Mouse (Mus musculus): ENCODE measurements around the gene Il20rb. TPM values are rescaled to one million over a fixed set of nuclear protein-coding genes. Genes with fewer than 3 reads are reported as not detected.
A peak's percentile ranks its signal among the peaks of the same experiment; 100 is the strongest.

Il20rb gene
- 0.41 and 0.68 TPM in 2 replicates for polyA plus RNA-seq (2015; fragmentation: Nextera tagmentation; extraction: Ambion mirVana)

DNA sequence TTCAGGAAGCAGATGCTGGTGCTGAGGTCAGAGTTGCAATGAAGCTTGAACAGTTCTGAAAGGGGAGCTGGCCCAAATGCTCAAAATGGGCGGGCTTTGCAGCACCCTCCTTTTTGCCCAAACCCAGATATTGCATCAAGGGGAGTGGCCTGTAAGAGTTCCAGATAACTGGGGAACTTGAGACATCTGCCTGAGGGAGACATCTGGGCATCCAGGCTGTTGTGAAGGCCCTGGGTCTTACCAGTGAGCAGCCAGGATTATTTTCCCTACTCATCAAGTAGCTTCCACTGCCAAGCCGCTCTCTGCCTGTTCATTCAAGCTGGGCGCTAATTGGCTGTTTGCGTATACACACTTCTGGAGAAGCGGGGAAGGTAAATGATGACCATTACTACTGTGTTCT, at the start of gene Il20rb:
Gene Il20rb, minus strand, starts transcription at position 358 of the 400 bp plus-strand sequence.
- no peak for ATAC-seq (ENCODE audit: extremely low read depth, insufficient number of reproducible peaks, low FRiP score, low TSS enrichment)
- Histone ChIP-seq H3K9ac (no peak within 1 kb of the TSS), H3K4me2 (no peak within 1 kb of the TSS), H3K4me3 (no peak within 1 kb of the TSS), H3K9me3 (no peaks in the 10 kb centered on the region), H3K36me3 (peaks cover 9% of the 10 kb centered on the region; the same call in 1 of the 2 replicates), H3K27ac (replicated peaks) (no peak within 1 kb of the TSS), H3K4me1 (peaks cover 37% of the 10 kb centered on the region), H3K27me3 (replicated peaks) (no peaks in the 10 kb centered on the region)
- WGBS = 88% methylated on average over 5 of the region's 5 CpGs

DNA sequence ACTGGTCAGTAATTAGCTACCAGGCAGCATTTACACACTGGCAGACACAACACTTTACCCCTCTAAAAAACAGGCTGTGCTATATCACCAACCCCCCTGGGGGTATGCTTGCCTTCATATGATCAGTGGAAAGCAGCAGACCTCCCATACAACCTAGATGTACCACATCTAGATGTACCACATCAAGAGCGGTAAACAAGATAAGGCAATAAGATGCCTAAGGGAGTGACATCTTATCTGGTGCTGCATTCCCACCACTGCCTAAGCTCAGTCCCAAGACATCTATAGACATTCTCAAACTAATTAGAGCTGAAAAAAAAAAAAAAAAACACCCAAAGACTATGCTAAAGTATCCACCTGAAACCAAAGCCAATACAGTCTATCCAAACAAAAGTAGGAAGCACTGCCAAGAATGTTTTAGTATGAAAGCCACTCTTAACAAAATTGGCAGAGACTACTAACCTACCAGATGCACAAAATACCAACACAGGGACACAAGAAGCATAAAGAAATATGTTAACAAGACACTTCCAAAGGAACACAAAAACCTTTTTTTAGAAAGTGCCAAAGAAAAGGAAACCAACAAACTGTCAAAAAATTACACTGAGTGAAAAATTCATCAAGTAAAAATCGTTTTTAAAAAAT, 49.2 kb upstream of the Il20rb start:
- Histone ChIP-seq H3K27me3 (replicated peaks) (no peaks in the 10 kb centered on the region), H3K27ac (replicated peaks) (no peak overlapping the region), H3K4me1 (peaks cover 25% of the 10 kb centered on the region), H3K36me3 (no peaks in the 10 kb centered on the region), H3K4me2 (no peak overlapping the region), H3K4me3 (no peak overlapping the region), H3K9me3 (no peaks in the 10 kb centered on the region), H3K9ac (no peak overlapping the region)
- WGBS = 84% methylated on average over 2 of the region's 2 CpGs
- no peak for ATAC-seq (ENCODE audit: extremely low read depth, insufficient number of reproducible peaks, low FRiP score, low TSS enrichment)

DNA sequence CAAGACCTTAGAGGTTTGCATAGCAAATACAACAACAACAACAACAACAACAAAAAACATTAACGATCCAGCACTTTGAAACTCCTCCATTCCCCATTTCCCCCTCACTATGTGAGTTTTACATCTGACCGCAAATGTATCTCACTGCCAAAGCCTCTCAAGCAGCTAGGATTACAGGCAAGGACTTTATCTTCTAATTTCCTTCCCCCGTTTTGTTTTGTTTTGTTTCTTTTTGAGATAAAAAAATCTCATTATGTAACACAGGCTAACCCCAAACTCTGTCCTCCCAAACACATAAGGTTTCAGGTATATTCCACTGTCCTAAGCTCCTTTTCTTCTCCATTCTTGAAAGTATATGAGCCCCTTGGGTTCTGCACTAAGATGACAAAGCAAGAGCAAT, 48.1 kb upstream of the Il20rb start:
- Histone ChIP-seq H3K27ac (replicated peaks) (no peak overlapping the region), H3K27me3 (replicated peaks) (no peaks in the 10 kb centered on the region), H3K4me2 (no peak overlapping the region), H3K9ac (no peak overlapping the region), H3K4me3 (no peak overlapping the region), H3K36me3 (no peaks in the 10 kb centered on the region), H3K9me3 (no peaks in the 10 kb centered on the region), H3K4me1 (peaks cover 31% of the 10 kb centered on the region)
- WGBS = 72% methylated on average over 3 of the region's 3 CpGs
- ATAC-seq (ENCODE audit: extremely low read depth, insufficient number of reproducible peaks, low FRiP score, low TSS enrichment) = no peak

DNA sequence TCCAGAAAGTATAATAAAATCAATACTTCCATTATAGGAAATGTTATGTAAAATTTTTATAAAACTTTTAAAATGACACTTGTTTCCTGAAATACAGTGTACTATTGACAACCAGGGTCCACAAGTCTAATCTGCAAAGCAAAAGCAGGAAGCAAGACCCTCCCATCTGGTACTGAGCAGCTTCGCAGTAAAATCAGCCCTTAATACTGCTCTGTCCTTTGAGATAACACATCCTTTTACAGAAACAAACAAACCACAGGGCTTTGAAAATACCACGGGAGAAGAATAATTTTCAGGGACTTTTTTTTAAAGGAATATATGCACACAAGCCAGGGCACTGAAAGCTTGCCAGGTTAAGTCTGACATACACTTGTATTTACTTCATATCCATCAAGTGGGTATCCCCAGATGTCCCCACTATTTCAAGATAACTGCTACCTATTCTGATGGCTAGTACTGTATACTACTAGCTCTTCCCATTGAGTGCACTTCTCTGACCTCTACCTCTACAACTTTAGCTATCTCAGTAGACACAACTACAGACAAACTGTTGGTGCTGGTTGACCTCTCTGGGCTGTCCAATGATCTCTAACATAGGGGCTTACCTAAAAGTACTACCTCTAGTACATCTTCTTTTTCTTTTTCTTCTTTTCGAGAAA, 46.4 kb upstream of the Il20rb start:
- H3K4me3 ChIP-seq = no peak overlapping the region
- H3K9me3 ChIP-seq = peaks cover 7% of the 10 kb centered on the region
- ATAC-seq (ENCODE audit: extremely low read depth, insufficient number of reproducible peaks, low FRiP score, low TSS enrichment) = no peak
- no peak overlapping the region for H3K27ac ChIP-seq (replicated peaks)
- peaks cover 31% of the 10 kb centered on the region for H3K4me1 ChIP-seq
- no peak overlapping the region for H3K4me2 ChIP-seq
- H3K9ac ChIP-seq = no peak overlapping the region
- 53% methylated on average over 3 of the region's 3 CpGs for WGBS
- peaks cover 10% of the 10 kb centered on the region for H3K36me3 ChIP-seq
- H3K27me3 ChIP-seq (replicated peaks) = no peaks in the 10 kb centered on the region

DNA sequence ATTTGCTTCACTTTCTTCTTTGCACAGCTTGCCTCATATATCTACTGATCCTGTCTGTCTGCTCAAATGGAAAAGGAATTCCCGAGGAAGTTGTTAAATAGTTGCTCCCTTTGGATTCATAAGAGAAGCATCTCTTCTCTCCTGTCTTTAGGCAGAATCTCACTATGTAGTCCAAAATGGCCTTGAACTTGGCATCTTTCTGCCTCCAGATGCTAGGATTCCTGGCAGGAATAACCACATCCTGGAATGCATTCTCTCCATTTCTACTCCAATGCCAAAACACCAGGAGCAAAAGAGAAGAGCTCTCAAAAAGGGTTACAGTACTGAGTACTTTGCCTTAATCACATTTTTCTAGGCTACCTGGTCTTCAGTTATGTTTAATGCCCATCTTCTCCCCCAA, 44.7 kb upstream of the Il20rb start:
- no peak for ATAC-seq (ENCODE audit: extremely low read depth, insufficient number of reproducible peaks, low FRiP score, low TSS enrichment)
- H3K27me3 ChIP-seq (replicated peaks) = no peaks in the 10 kb centered on the region
- WGBS = 52% methylated on average over 1 of the region's 1 CpGs
- H3K36me3 ChIP-seq = peaks cover 10% of the 10 kb centered on the region
- H3K4me1 ChIP-seq = peaks cover 29% of the 10 kb centered on the region
- H3K9me3 ChIP-seq = peaks cover 7% of the 10 kb centered on the region
- no peak overlapping the region for H3K4me2 ChIP-seq
- no peak overlapping the region for H3K27ac ChIP-seq (replicated peaks)
- H3K9ac ChIP-seq = no peak overlapping the region
- no peak overlapping the region for H3K4me3 ChIP-seq

DNA sequence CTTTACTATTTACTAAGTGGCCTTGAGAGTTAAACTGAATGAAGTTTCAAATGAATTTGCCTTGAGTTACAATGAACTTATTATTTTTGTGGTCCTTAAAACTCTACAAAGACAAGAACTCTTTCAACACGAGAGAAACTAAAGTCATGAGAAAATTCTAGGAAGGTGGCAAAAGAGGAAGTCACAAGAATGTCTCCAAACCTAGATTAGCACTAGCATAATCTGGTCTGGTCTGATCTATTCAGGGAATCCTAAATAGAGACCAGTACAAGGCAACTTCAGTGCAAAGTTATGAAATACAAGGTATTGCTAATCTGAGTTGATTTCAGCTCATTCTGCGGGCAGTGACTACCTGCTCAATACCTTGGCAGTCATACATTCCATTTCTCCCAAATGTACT, 38.6 kb upstream of the Il20rb start:
- H3K36me3 ChIP-seq = peaks cover 10% of the 10 kb centered on the region

DNA sequence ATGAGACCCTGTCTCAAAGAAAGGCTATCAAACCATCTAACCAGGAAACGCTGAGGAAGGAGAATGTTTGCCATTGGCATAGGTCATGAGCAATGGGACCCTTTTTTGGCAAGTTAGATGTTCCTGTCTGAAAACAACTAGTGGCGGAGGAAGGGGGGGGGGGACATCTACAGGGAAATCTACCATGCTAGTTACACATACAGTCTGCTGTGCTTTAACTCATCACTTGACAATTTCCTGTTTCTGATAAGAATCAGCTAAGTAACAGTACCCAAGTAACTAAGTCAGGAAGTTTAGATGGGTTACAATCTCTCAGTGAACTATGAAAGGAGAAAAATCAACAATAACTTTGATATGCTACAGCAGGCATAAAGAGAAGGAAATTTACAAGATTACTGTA, 35.4 kb upstream of the Il20rb start:
- no peak for ATAC-seq (ENCODE audit: extremely low read depth, insufficient number of reproducible peaks, low FRiP score, low TSS enrichment)
- Histone ChIP-seq H3K27ac (replicated peaks) (no peak overlapping the region), H3K9ac (no peak overlapping the region), H3K4me1 (peaks cover 24% of the 10 kb centered on the region), H3K27me3 (replicated peaks) (no peaks in the 10 kb centered on the region), H3K4me3 (no peak overlapping the region), H3K9me3 (no peaks in the 10 kb centered on the region), H3K36me3 (no peaks in the 10 kb centered on the region), H3K4me2 (no peak overlapping the region)
- 52% methylated on average over 2 of the region's 2 CpGs for WGBS

More for the DNA sequence above, 38.6 kb upstream of the Il20rb start:
- H3K4me1 ChIP-seq = peaks cover 26% of the 10 kb centered on the region
- no peak for ATAC-seq (ENCODE audit: extremely low read depth, insufficient number of reproducible peaks, low FRiP score, low TSS enrichment)
- H3K27me3 ChIP-seq (replicated peaks) = no peaks in the 10 kb centered on the region
- H3K4me2 ChIP-seq = no peak overlapping the region
- no peak overlapping the region for H3K27ac ChIP-seq (replicated peaks)
- H3K4me3 ChIP-seq = no peak overlapping the region
- no peak overlapping the region for H3K9ac ChIP-seq
- WGBS = 72% methylated on average over 2 of the region's 2 CpGs
- H3K9me3 ChIP-seq = peaks cover 7% of the 10 kb centered on the region

DNA sequence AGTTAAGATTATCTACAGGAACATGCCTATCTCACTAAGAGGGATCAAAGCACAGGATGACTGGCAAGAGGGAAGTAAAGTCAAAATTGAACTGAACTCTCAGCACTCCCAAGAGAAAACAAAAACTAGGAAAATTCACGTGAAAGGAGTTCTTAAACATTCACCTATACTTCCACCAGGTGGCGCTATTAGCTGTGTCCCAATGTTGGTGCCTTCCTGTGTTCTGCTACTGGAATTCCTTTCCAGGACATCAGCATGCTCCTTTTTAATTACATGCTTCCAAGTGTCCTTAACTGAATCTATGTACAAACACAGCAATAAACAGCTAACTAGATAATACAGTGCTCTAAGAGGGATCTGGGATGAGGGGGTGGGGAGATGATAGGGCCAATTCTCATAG, 34.0 kb upstream of the Il20rb start:
- Histone ChIP-seq H3K4me1 (peaks cover 24% of the 10 kb centered on the region), H3K27me3 (replicated peaks) (no peaks in the 10 kb centered on the region), H3K27ac (replicated peaks) (no peak overlapping the region), H3K4me2 (no peak overlapping the region), H3K9me3 (no peaks in the 10 kb centered on the region), H3K9ac (no peak overlapping the region), H3K36me3 (no peaks in the 10 kb centered on the region), H3K4me3 (no peak overlapping the region)
- WGBS = 3% methylated on average over 2 of the region's 2 CpGs
- ATAC-seq (ENCODE audit: extremely low read depth, insufficient number of reproducible peaks, low FRiP score, low TSS enrichment) = no peak

DNA sequence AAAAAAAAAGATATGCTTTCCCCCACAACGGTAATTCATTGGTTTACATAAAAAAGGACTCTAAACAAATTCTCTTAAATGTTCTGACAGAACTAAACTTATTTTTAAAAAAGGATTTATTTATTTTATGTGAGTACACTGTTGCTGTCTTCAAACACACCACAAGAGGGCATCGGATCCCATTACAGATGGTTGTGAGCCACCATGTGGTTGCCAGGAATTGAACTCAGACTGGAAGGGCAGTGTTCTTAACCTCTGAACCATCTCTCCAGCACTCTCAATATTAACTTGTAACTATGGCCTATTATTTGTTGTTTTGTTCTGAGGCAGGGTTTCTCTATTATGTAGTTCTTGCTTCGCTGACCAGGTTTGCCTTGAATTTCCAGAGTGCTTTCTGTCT, 33.4 kb upstream of the Il20rb start:
- Histone ChIP-seq H3K27ac (replicated peaks) (no peak overlapping the region), H3K4me2 (no peak overlapping the region), H3K4me1 (peaks cover 24% of the 10 kb centered on the region), H3K9ac (no peak overlapping the region), H3K9me3 (no peaks in the 10 kb centered on the region), H3K4me3 (no peak overlapping the region), H3K36me3 (no peaks in the 10 kb centered on the region), H3K27me3 (replicated peaks) (no peaks in the 10 kb centered on the region)
- ATAC-seq (ENCODE audit: extremely low read depth, insufficient number of reproducible peaks, low FRiP score, low TSS enrichment) = no peak
- 96% methylated on average over 3 of the region's 3 CpGs for WGBS

DNA sequence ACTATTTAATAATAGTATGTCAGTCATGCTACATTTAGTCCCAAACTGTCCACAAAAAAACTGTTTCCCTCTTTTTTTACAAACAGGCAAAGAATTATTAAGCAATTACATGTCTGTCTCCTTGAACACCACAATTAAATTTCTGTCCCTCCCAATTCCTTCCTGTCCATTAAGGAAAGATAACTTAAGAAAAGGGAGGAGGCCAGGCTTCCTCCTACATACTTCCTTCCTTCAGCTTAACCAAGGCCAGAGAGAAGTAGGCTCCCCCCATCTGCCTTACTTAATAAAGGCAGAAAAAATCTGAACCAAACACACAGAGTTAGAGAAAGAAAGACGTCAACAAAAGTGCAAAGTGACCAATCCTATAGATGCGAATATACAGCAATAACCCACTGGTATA, 21.0 kb upstream of the Il20rb start:
- Histone ChIP-seq H3K9ac (no peak overlapping the region), H3K4me2 (no peak overlapping the region), H3K27me3 (replicated peaks) (no peaks in the 10 kb centered on the region), H3K36me3 (peaks cover 14% of the 10 kb centered on the region), H3K27ac (replicated peaks) (0 out of 2 replicates have a peak overlapping the region, but pooled peaks have one; percentile 32), H3K4me1 (peaks cover 21% of the 10 kb centered on the region), H3K9me3 (no peaks in the 10 kb centered on the region), H3K4me3 (no peak overlapping the region)
- 84% methylated on average over 2 of the region's 2 CpGs for WGBS
- no peak for ATAC-seq (ENCODE audit: extremely low read depth, insufficient number of reproducible peaks, low FRiP score, low TSS enrichment)

DNA sequence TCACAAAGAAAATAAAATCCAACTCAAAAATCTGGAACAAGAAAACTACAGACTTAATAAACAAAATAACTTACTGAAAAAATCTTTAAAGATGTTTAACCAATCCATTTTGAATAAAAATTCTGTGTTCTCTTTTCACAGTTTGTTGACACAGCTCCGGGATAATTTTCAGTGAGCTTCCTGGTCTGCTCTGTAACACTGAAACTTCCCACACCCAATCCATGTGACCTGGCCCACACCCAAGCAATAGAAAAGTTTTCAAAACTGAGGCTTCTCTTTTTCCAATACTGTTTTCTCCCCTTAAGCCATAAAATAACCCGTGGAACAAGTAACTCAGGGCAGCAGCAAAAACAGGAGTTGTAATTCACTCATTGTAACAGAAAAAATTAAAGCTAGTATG, 20.1 kb upstream of the Il20rb start:
- Histone ChIP-seq H3K9me3 (no peaks in the 10 kb centered on the region), H3K4me3 (peak overlapping the region; percentile 33), H3K27me3 (replicated peaks) (no peaks in the 10 kb centered on the region), H3K4me1 (peaks cover 16% of the 10 kb centered on the region), H3K27ac (replicated peaks) (no peak overlapping the region), H3K4me2 (peak overlapping the region; percentile 26; the same call in 1 of the 2 replicates), H3K36me3 (peaks cover 15% of the 10 kb centered on the region), H3K9ac (no peak overlapping the region)
- WGBS = 44% methylated on average over 2 of the region's 2 CpGs
- ATAC-seq (ENCODE audit: extremely low read depth, insufficient number of reproducible peaks, low FRiP score, low TSS enrichment) = no peak

DNA sequence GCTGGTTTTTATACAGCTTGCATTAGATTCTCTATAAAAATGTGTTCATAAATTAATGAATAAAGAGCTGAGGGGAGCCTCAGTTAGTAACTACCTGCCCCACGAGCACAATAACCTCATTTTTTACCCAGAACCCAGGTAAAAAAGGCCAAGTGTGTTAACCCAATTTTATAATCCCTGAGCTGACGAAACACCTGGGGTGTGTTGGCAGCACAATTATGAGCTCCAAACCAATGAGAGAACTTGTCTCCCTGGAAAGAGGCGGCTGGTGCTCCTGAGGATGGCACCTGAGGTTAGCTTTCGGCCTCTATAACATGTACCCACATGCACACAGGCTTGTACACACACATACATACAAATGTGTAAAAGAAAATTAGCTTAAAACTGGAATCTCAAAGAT, 18.9 kb upstream of the Il20rb start:
- no peak for ATAC-seq (ENCODE audit: extremely low read depth, insufficient number of reproducible peaks, low FRiP score, low TSS enrichment)
- Histone ChIP-seq H3K9ac (no peak overlapping the region), H3K36me3 (peaks cover 19% of the 10 kb centered on the region), H3K27ac (replicated peaks) (peak overlapping the region; percentile 2; the same call in 1 of the 2 replicates), H3K9me3 (no peaks in the 10 kb centered on the region), H3K4me3 (peak overlapping the region; percentile 33), H3K27me3 (replicated peaks) (no peaks in the 10 kb centered on the region), H3K4me1 (peaks cover 6% of the 10 kb centered on the region), H3K4me2 (peak overlapping the region; percentile 54)
- WGBS = 92% methylated on average over 4 of the region's 4 CpGs

Data from heart, embryonic 13.5 days (tissue).